Mouse (Mus musculus): ENCODE data around the gene Msmo1.
A peak's percentile ranks its signal among the peaks of the same experiment; 100 is the strongest.

Msmo1 gene

GRCm38 (mm10) chr8:64733271-64733943 lies at the start of gene Msmo1:
Msmo1 (minus strand) TSS chr8:64733792.
- peak; percentile 96 for DNase-seq

GRCm38 (mm10) chr8:64781947-64782346 lies 48.4 kb upstream of the Msmo1 start:
- DNase-seq = no peak

- no peak for DNase-seq
These were observed 44.3 kb upstream of the Msmo1 start for GRCm38 (mm10) chr8:64777925-64778324.

GRCm38 (mm10) chr8:64774136-64774535 lies 40.5 kb upstream of the Msmo1 start:
- no peak for DNase-seq

- no peak for DNase-seq
These were observed 37.2 kb upstream of the Msmo1 start for GRCm38 (mm10) chr8:64770814-64771213.

GRCm38 (mm10) chr8:64769586-64769985 lies 36.0 kb upstream of the Msmo1 start:
- no peak for DNase-seq

- no peak for DNase-seq
These were observed 35.1 kb upstream of the Msmo1 start for GRCm38 (mm10) chr8:64768645-64769044.

- no peak for DNase-seq
These were observed 33.5 kb upstream of the Msmo1 start for GRCm38 (mm10) chr8:64767047-64767446.

- no peak for DNase-seq
These were observed 30.5 kb upstream of the Msmo1 start for GRCm38 (mm10) chr8:64764075-64764474.

- no peak for DNase-seq
These were observed 29.2 kb upstream of the Msmo1 start for GRCm38 (mm10) chr8:64762751-64763150.

GRCm38 (mm10) chr8:64761430-64761829 lies 27.8 kb upstream of the Msmo1 start:
- peak; percentile 27 for DNase-seq

GRCm38 (mm10) chr8:64757956-64758355 lies 24.4 kb upstream of the Msmo1 start:
- DNase-seq = no peak

- no peak for DNase-seq
These were observed 12.8 kb upstream of the Msmo1 start for GRCm38 (mm10) chr8:64746215-64747058.

GRCm38 (mm10) chr8:64740547-64741211 lies 7.1 kb upstream of the Msmo1 start:
- DNase-seq = no peak

- DNase-seq = no peak
These were observed 5.3 kb upstream of the Msmo1 start for GRCm38 (mm10) chr8:64738916-64739315.

- DNase-seq = no peak
These were observed 3.3 kb upstream of the Msmo1 start for GRCm38 (mm10) chr8:64736767-64737323.

GRCm38 (mm10) chr8:64735161-64735560 lies 1.6 kb upstream of the Msmo1 start:
- no peak for DNase-seq

GRCm38 (mm10) chr8:64732596-64732995 lies 996 bp downstream of the Msmo1 start:
- DNase-seq = no peak

- no peak for DNase-seq
These were observed 5.4 kb downstream of the Msmo1 start for GRCm38 (mm10) chr8:64728156-64728555.

GRCm38 (mm10) chr8:64726190-64726695 lies 7.3 kb downstream of the Msmo1 start:
- no peak for DNase-seq

GRCm38 (mm10) chr8:64723206-64723605 lies 10.4 kb downstream of the Msmo1 start:
- no peak for DNase-seq

- DNase-seq = no peak
These were observed 15.7 kb downstream of the Msmo1 start for GRCm38 (mm10) chr8:64717868-64718267.

GRCm38 (mm10) chr8:64712499-64712898 lies 21.1 kb downstream of the Msmo1 start:
- no peak for DNase-seq
